Mouse (Mus musculus) kidney, embryonic 14.5 days (tissue): ENCODE measurements at regions not wholly inside any gene's neighbourhood (a gene's known extent, or its start where the extent isn't known, plus 50 kb on each side); places are given as distances from the start of the nearest gene placed in this dataset.

Experiments
- ATAC-seq: fragments of 200-750 bp; cut with Nextera tagmentation; 2 replicates; pipeline ENCODE4 v1.8.0; 2017; ENCODE audit warnings: moderate number of reproducible peaks, mild to moderate bottlenecking, moderate TSS enrichment, moderate library complexity; ENCODE audit not compliant: low FRiP score, low TSS enrichment
- H3K27ac ChIP-seq: fragments of 300-500 bp; sonication (generic); 2 replicates; pipeline ENCODE4 v1.5.1; 2014; ENCODE audit warnings: low read depth, mild to moderate bottlenecking, low read length, moderate library complexity, mixed read lengths
- H3K27me3 ChIP-seq: fragments of 300-500 bp; sonication (generic); 2 replicates; pipeline ENCODE4 v1.6.1; 2014; ENCODE audit warnings: mild to moderate bottlenecking, low read length; ENCODE audit not compliant: control insufficient read depth, insufficient read depth
- H3K36me3 ChIP-seq: fragments of 300-500 bp; sonication (generic); 2 replicates; pipeline ENCODE4 v1.6.1; 2014; ENCODE audit warnings: low read length, mixed read lengths; ENCODE audit not compliant: control insufficient read depth, insufficient read depth
- H3K4me1 ChIP-seq: fragments of 300-500 bp; sonication (generic); 2 replicates; pipeline ENCODE4 v1.6.1; 2014; ENCODE audit warnings: low read length, mixed read lengths; ENCODE audit not compliant: control insufficient read depth, insufficient read depth
- H3K4me2 ChIP-seq: fragments of 300-500 bp; sonication (generic); replicated peaks from 2 replicates; pipeline ENCODE4 v1.6.1; 2014; ENCODE audit warnings: low read depth, mild to moderate bottlenecking, low read length
- H3K4me3 ChIP-seq: fragments of 300-500 bp; sonication (generic); 2 replicates; pipeline ENCODE4 v1.5.1; 2014; ENCODE audit warnings: mild to moderate bottlenecking, low read length
- H3K9ac ChIP-seq: fragments of 300-500 bp; sonication (generic); 2 replicates; pipeline ENCODE4 v1.6.1; 2014; ENCODE audit warnings: low read depth, mild to moderate bottlenecking, low read length, moderate library complexity
- H3K9me3 ChIP-seq: fragments of 300-500 bp; sonication (generic); 2 replicates; pipeline ENCODE4 v1.6.1; 2016; ENCODE audit warnings: low read length; ENCODE audit not compliant: control insufficient read depth
- WGBS: fragments of 180-500 bp; shearing (Covaris S2); extraction: QIAGEN DNeasy Blood & Tissue Kit; methylation state at CpG from one replicate; pipeline ENCODE4 v1.1.7; 2014; 5-methylcytosine and 5-hydroxymethylcytosine counted together

DNA sequence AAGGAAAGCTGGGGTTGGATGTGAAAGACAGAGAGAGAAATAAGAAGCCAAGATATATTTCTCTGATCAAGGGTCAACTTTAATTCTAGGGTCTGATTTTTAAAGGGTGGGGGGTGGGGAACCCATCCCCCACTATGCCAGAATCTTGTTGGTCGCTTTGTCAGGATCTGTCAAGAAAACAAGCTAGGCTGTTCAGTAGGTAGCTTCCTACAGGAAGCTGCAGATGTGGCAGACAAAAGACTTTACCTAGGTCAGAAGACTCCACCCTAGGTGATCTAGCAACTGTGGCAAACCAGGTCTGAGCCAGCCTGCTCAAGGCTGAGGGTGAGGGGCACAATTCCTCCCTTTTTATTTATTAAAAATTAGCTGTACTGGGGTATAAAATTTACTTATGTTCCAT is 1236.6 kb downstream of the Hace1 start:
- Histone ChIP-seq H3K4me1 (no peaks in the 10 kb centered on the region), H3K36me3 (no peaks in the 10 kb centered on the region), H3K9ac (no peak overlapping the region), H3K4me2 (no peak overlapping the region), H3K27me3 (no peaks in the 10 kb centered on the region), H3K9me3 (no peaks in the 10 kb centered on the region), H3K4me3 (no peak overlapping the region), H3K27ac (no peak overlapping the region)
- no peak for ATAC-seq
- WGBS: 78% methylated on average over 1 of the region's 1 CpGs

DNA sequence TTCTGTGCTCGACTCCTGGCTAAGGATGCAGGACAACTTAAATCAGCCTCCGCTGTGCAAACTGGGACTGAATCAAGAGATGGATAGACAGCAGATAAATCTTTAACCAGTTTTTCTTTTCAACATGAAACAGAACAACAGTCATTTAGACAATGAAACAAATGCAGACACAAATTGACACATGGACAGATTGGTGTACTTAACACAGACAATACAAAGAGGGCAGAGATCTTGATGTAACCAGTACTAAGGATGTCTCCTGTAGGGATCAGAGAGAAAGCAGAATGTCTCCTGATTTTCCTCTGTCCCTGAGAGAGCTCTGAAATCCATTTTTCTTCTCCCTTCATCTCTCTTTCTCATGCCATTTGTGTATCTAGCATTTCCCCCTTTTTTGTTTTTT is 1241.5 kb downstream of the Hace1 start:
- no peak for ATAC-seq
- H3K4me3 ChIP-seq: no peak overlapping the region
- H3K9ac ChIP-seq: no peak overlapping the region
- H3K4me1 ChIP-seq: no peaks in the 10 kb centered on the region
- 83% methylated on average over 2 of the region's 2 CpGs for WGBS
- H3K27ac ChIP-seq: no peak overlapping the region
- no peaks in the 10 kb centered on the region for H3K9me3 ChIP-seq
- no peaks in the 10 kb centered on the region for H3K27me3 ChIP-seq
- no peak overlapping the region for H3K4me2 ChIP-seq
- no peaks in the 10 kb centered on the region for H3K36me3 ChIP-seq

DNA sequence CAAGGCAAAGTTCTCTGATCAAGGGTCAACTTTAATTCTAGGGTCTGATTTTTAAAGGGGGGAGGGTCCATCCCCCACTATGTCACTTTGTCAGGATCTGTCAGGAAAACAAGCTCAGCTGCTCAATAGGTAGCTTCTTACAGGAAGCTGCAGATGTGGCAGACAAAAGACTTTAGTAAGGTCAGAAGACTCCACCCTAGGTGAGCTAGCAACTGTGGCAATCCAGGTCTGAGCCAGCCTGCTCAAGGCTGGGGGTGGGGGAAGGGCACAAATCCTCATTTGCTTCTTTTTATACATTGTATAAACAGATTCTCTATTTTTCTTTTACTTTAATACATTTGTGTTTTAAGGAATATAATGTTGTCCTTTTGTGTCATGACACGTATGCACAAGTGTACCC is 1242.3 kb downstream of the Hace1 start:
- no peak for ATAC-seq
- H3K27ac ChIP-seq: no peak overlapping the region
- WGBS: 93% methylated on average over 1 of the region's 1 CpGs

GRCm38 (mm10) chr10:46823837-46824236 is 1246.2 kb downstream of the Hace1 start:
- no peak for ATAC-seq
- H3K4me2 ChIP-seq: no peak overlapping the region
- 90% methylated on average over 1 of the region's 1 CpGs for WGBS
- no peaks in the 10 kb centered on the region for H3K27me3 ChIP-seq
- no peak overlapping the region for H3K9ac ChIP-seq
- H3K4me1 ChIP-seq: no peaks in the 10 kb centered on the region
- H3K27ac ChIP-seq: no peak overlapping the region
- H3K4me3 ChIP-seq: no peak overlapping the region
- H3K36me3 ChIP-seq: no peaks in the 10 kb centered on the region
- H3K9me3 ChIP-seq: no peaks in the 10 kb centered on the region

More for the DNA sequence above, 1242.3 kb downstream of the Hace1 start:
- H3K9ac ChIP-seq: no peak overlapping the region
- no peaks in the 10 kb centered on the region for H3K9me3 ChIP-seq
- no peak overlapping the region for H3K4me3 ChIP-seq
- H3K27me3 ChIP-seq: no peaks in the 10 kb centered on the region
- no peaks in the 10 kb centered on the region for H3K4me1 ChIP-seq
- no peak overlapping the region for H3K4me2 ChIP-seq
- no peaks in the 10 kb centered on the region for H3K36me3 ChIP-seq

DNA sequence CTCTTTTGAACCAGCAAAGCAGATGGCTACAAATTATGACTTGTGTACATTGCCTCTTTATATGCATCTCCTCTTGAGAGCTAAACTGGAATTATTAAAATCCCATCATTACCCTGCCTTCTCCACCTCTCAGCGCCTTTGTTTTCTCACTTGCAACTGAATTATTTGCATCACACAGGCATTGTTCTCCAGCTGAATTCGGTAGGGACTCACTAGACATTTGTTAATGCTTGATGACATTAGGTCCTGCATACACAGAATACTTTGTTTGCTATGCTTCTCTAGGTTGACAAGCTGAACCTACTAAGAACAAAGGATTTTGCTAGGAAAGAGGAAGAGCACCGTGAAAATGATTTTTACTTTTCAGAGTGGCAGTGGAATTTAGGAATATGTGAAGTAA is 1248.4 kb downstream of the Hace1 start:
- no peak overlapping the region for H3K9ac ChIP-seq
- no peak overlapping the region for H3K27ac ChIP-seq
- no peak overlapping the region for H3K4me2 ChIP-seq
- H3K36me3 ChIP-seq: no peaks in the 10 kb centered on the region
- H3K4me3 ChIP-seq: no peak overlapping the region
- WGBS: 64% methylated on average over 3 of the region's 3 CpGs
- no peaks in the 10 kb centered on the region for H3K4me1 ChIP-seq
- no peak for ATAC-seq
- H3K27me3 ChIP-seq: no peaks in the 10 kb centered on the region
- no peaks in the 10 kb centered on the region for H3K9me3 ChIP-seq

GRCm38 (mm10) chr10:46826639-46827038 is 1249.0 kb downstream of the Hace1 start:
- H3K9ac ChIP-seq: no peak overlapping the region
- no peaks in the 10 kb centered on the region for H3K9me3 ChIP-seq
- ATAC-seq: no peak
- WGBS: 62% methylated on average over 1 of the region's 1 CpGs
- H3K27me3 ChIP-seq: no peaks in the 10 kb centered on the region
- H3K27ac ChIP-seq: no peak overlapping the region
- no peaks in the 10 kb centered on the region for H3K4me1 ChIP-seq
- H3K36me3 ChIP-seq: no peaks in the 10 kb centered on the region
- H3K4me3 ChIP-seq: no peak overlapping the region
- no peak overlapping the region for H3K4me2 ChIP-seq

GRCm38 (mm10) chr10:46827109-46827812 is 1249.6 kb downstream of the Hace1 start:
- Histone ChIP-seq H3K4me1 (no peaks in the 10 kb centered on the region), H3K27ac (no peak overlapping the region), H3K9ac (no peak overlapping the region), H3K36me3 (no peaks in the 10 kb centered on the region), H3K27me3 (no peaks in the 10 kb centered on the region), H3K9me3 (no peaks in the 10 kb centered on the region), H3K4me2 (no peak overlapping the region), H3K4me3 (no peak overlapping the region)
- no peak for ATAC-seq
- WGBS: 82% methylated on average over 1 of the region's 1 CpGs

DNA sequence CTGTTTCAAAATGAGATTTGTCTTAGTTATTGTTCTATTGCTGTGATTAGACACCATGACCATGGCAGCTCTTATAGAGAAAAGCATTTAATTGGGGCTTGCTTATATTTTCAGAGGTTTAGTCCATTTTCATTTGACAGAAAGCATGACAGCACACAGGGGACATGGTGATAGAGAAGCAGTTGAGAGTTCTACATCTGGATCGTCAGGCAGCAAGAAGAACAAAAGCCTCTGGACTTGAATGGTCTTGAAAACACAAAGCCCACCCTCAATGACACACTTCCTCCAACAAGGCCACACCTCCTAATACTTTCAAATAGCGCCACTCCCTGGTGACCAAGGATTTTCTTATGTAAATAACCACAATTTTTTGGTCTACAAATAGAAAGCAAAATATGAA is 1250.5 kb downstream of the Hace1 start:
- no peak for ATAC-seq
- H3K27ac ChIP-seq: no peak overlapping the region
- H3K4me2 ChIP-seq: no peak overlapping the region
- no peaks in the 10 kb centered on the region for H3K27me3 ChIP-seq
- no peaks in the 10 kb centered on the region for H3K4me1 ChIP-seq
- no peaks in the 10 kb centered on the region for H3K36me3 ChIP-seq
- 70% methylated on average over 2 of the region's 2 CpGs for WGBS
- H3K9me3 ChIP-seq: no peaks in the 10 kb centered on the region
- no peak overlapping the region for H3K9ac ChIP-seq
- no peak overlapping the region for H3K4me3 ChIP-seq

DNA sequence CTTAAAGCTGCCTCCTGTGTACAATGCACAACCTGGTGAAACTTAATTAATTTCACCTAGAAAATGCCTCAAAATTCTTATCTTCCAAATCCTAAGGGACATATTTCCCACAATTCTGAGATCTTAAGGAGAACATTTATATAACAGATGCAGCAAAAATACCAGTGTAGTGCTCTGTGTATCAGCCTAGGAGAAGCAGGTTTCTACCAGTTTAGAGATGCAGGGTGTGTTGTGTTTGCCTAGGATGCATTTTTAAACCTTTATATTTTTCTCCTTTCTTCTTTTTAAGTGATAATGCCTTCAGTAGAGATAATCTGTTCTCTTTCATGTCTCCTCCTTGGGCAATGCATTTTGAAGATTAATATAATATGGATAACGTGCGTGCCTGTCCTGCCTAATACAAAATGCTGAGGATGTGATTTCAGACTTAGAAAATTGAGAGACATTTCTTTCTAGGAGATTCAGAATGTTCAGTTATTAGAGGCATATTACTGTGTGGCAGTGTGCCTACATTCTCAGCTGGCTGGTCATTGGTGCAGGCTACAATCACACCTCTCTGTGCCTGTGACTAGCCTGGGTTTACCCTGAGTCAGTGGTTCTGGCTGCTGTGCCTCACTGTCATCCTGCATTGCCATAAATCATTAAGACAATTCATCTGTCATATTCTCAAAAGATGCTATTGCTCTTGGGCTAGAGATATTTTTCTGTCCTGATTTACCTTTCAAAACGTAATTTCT is 1268.1 kb downstream of the Hace1 start:
- Histone ChIP-seq H3K9ac (no peak overlapping the region), H3K36me3 (no peaks in the 10 kb centered on the region), H3K27ac (no peak overlapping the region), H3K27me3 (no peaks in the 10 kb centered on the region), H3K4me1 (no peaks in the 10 kb centered on the region), H3K9me3 (no peaks in the 10 kb centered on the region), H3K4me2 (no peak overlapping the region), H3K4me3 (no peak overlapping the region)
- ATAC-seq: no peak
- WGBS: 79% methylated on average over 3 of the region's 3 CpGs
